Mouse (Mus musculus): ENCODE measurements at regions not wholly inside any gene's neighbourhood (a gene's known extent, or its start where the extent isn't known, plus 50 kb on each side); places are given as distances from the start of the nearest gene placed in this dataset.

GRCm38 (mm10) chr10:125749031-125749585, 216.9 kb upstream of the Lrig3 start:
- ATAC-seq (ENCODE audit: low FRiP score) (no peak), DNase-seq (ENCODE audit: low spot score, missing footprints) (peak; percentile 49)
- Histone ChIP-seq H3K27ac (ENCODE audit: low read depth, low read length) (no peak overlapping the region), H3K4me2 (no peak overlapping the region), H3K36me3 (ENCODE audit: control insufficient read depth, insufficient read depth, low read length) (no peaks in the 10 kb centered on the region), H3K9me3 (ENCODE audit: control insufficient read depth, low read length) (no peaks in the 10 kb centered on the region), H3K4me1 (ENCODE audit: control insufficient read depth, insufficient read depth, low read length) (no peaks in the 10 kb centered on the region), H3K4me3 (ENCODE audit: low read depth, low read length) (no peak overlapping the region), H3K27me3 (ENCODE audit: control insufficient read depth, insufficient read depth, low read length) (no peaks in the 10 kb centered on the region), H3K9ac (ENCODE audit: low read length) (no peak overlapping the region)
- WGBS: 75% methylated on average over 6 of the region's 6 CpGs

GRCm38 (mm10) chr10:125752506-125753218, 213.3 kb upstream of the Lrig3 start:
- H3K9ac ChIP-seq (ENCODE audit: low read length): no peak overlapping the region
- H3K4me1 ChIP-seq (ENCODE audit: control insufficient read depth, insufficient read depth, low read length): no peaks in the 10 kb centered on the region
- WGBS: 85% methylated on average over 10 of the region's 10 CpGs
- no peak overlapping the region for H3K4me3 ChIP-seq (ENCODE audit: low read depth, low read length)
- H3K36me3 ChIP-seq (ENCODE audit: control insufficient read depth, insufficient read depth, low read length): no peaks in the 10 kb centered on the region
- no peaks in the 10 kb centered on the region for H3K9me3 ChIP-seq (ENCODE audit: control insufficient read depth, low read length)
- no peak overlapping the region for H3K4me2 ChIP-seq
- ATAC-seq (ENCODE audit: low FRiP score): no peak
- no peak for DNase-seq (ENCODE audit: low spot score, missing footprints)
- no peaks in the 10 kb centered on the region for H3K27me3 ChIP-seq (ENCODE audit: control insufficient read depth, insufficient read depth, low read length)
- no peak overlapping the region for H3K27ac ChIP-seq (ENCODE audit: low read depth, low read length)

- peak; percentile 57 for DNase-seq (ENCODE audit: low spot score, missing footprints)
- Histone ChIP-seq H3K9me3 (ENCODE audit: control insufficient read depth, low read length) (no peaks in the 10 kb centered on the region; the same call in 1 of the 2 replicates), H3K4me3 (ENCODE audit: low read depth, low read length) (no peak overlapping the region), H3K4me2 (no peak overlapping the region), H3K27me3 (ENCODE audit: control insufficient read depth, insufficient read depth, low read length) (no peaks in the 10 kb centered on the region), H3K9ac (ENCODE audit: low read length) (no peak overlapping the region), H3K36me3 (ENCODE audit: control insufficient read depth, insufficient read depth, low read length) (no peaks in the 10 kb centered on the region), H3K27ac (ENCODE audit: low read depth, low read length) (no peak overlapping the region), H3K4me1 (ENCODE audit: control insufficient read depth, insufficient read depth, low read length) (no peaks in the 10 kb centered on the region)
- WGBS: 94% methylated on average over 3 of the region's 3 CpGs
- no peak for ATAC-seq (ENCODE audit: low FRiP score)
These were observed 206.8 kb upstream of the Lrig3 start for GRCm38 (mm10) chr10:125759171-125759570.

- no peaks in the 10 kb centered on the region for H3K4me1 ChIP-seq (ENCODE audit: control insufficient read depth, insufficient read depth, low read length)
- H3K4me3 ChIP-seq (ENCODE audit: low read depth, low read length): no peak overlapping the region
- no peak overlapping the region for H3K9ac ChIP-seq (ENCODE audit: low read length)
- no peaks in the 10 kb centered on the region for H3K36me3 ChIP-seq (ENCODE audit: control insufficient read depth, insufficient read depth, low read length)
- H3K4me2 ChIP-seq: no peak overlapping the region
- H3K27me3 ChIP-seq (ENCODE audit: control insufficient read depth, insufficient read depth, low read length): no peaks in the 10 kb centered on the region
- 84% methylated on average over 16 of the region's 16 CpGs for WGBS
- DNase-seq (ENCODE audit: low spot score, missing footprints): peak; percentile 49
- H3K27ac ChIP-seq (ENCODE audit: low read depth, low read length): no peak overlapping the region
- no peaks in the 10 kb centered on the region; the same call in 1 of the 2 replicates for H3K9me3 ChIP-seq (ENCODE audit: control insufficient read depth, low read length)
- ATAC-seq (ENCODE audit: low FRiP score): peak; percentile 69; the same call in 1 of the 2 replicates
These were observed 203.4 kb upstream of the Lrig3 start for GRCm38 (mm10) chr10:125762367-125763068.

- no peak overlapping the region for H3K9ac ChIP-seq (ENCODE audit: low read length)
- no peaks in the 10 kb centered on the region; the same call in 1 of the 2 replicates for H3K9me3 ChIP-seq (ENCODE audit: control insufficient read depth, low read length)
- DNase-seq (ENCODE audit: low spot score, missing footprints): peak; percentile 85
- no peak for ATAC-seq (ENCODE audit: low FRiP score)
- WGBS: 65% methylated on average over 10 of the region's 10 CpGs
- H3K27ac ChIP-seq (ENCODE audit: low read depth, low read length): no peak overlapping the region
- H3K4me2 ChIP-seq: no peak overlapping the region
- no peaks in the 10 kb centered on the region for H3K4me1 ChIP-seq (ENCODE audit: control insufficient read depth, insufficient read depth, low read length)
- H3K27me3 ChIP-seq (ENCODE audit: control insufficient read depth, insufficient read depth, low read length): no peaks in the 10 kb centered on the region
- H3K4me3 ChIP-seq (ENCODE audit: low read depth, low read length): no peak overlapping the region
- no peaks in the 10 kb centered on the region for H3K36me3 ChIP-seq (ENCODE audit: control insufficient read depth, insufficient read depth, low read length)
These were observed 201.4 kb upstream of the Lrig3 start for GRCm38 (mm10) chr10:125764402-125765102.

GRCm38 (mm10) chr10:125765103-125765820, 200.7 kb upstream of the Lrig3 start:
- no peak overlapping the region for H3K4me2 ChIP-seq
- H3K4me3 ChIP-seq (ENCODE audit: low read depth, low read length): no peak overlapping the region
- H3K36me3 ChIP-seq (ENCODE audit: control insufficient read depth, insufficient read depth, low read length): no peaks in the 10 kb centered on the region
- H3K27me3 ChIP-seq (ENCODE audit: control insufficient read depth, insufficient read depth, low read length): no peaks in the 10 kb centered on the region
- DNase-seq (ENCODE audit: low spot score, missing footprints) (peak; percentile 75), ATAC-seq (ENCODE audit: low FRiP score) (no peak)
- H3K27ac ChIP-seq (ENCODE audit: low read depth, low read length): no peak overlapping the region
- H3K9ac ChIP-seq (ENCODE audit: low read length): no peak overlapping the region
- WGBS: 82% methylated on average over 10 of the region's 10 CpGs
- H3K4me1 ChIP-seq (ENCODE audit: control insufficient read depth, insufficient read depth, low read length): no peaks in the 10 kb centered on the region
- no peaks in the 10 kb centered on the region; the same call in 1 of the 2 replicates for H3K9me3 ChIP-seq (ENCODE audit: control insufficient read depth, low read length)

- DNase-seq (ENCODE audit: low spot score, missing footprints) (peak; percentile 79), ATAC-seq (ENCODE audit: low FRiP score) (no peak)
- no peak overlapping the region for H3K4me2 ChIP-seq
- no peak overlapping the region for H3K4me3 ChIP-seq (ENCODE audit: low read depth, low read length)
- no peaks in the 10 kb centered on the region; the same call in 1 of the 2 replicates for H3K4me1 ChIP-seq (ENCODE audit: control insufficient read depth, insufficient read depth, low read length)
- H3K36me3 ChIP-seq (ENCODE audit: control insufficient read depth, insufficient read depth, low read length): no peaks in the 10 kb centered on the region
- 74% methylated on average over 3 of the region's 3 CpGs for WGBS
- no peaks in the 10 kb centered on the region for H3K9me3 ChIP-seq (ENCODE audit: control insufficient read depth, low read length)
- no peak overlapping the region for H3K9ac ChIP-seq (ENCODE audit: low read length)
- H3K27me3 ChIP-seq (ENCODE audit: control insufficient read depth, insufficient read depth, low read length): no peaks in the 10 kb centered on the region
- H3K27ac ChIP-seq (ENCODE audit: low read depth, low read length): no peak overlapping the region
These were observed 197.7 kb upstream of the Lrig3 start for GRCm38 (mm10) chr10:125768281-125768680.

GRCm38 (mm10) chr10:125773541-125773940, 192.4 kb upstream of the Lrig3 start:
- H3K4me3 ChIP-seq (ENCODE audit: low read depth, low read length): no peak overlapping the region
- no peaks in the 10 kb centered on the region for H3K36me3 ChIP-seq (ENCODE audit: control insufficient read depth, insufficient read depth, low read length)
- no peak overlapping the region for H3K27ac ChIP-seq (ENCODE audit: low read depth, low read length)
- ATAC-seq (ENCODE audit: low FRiP score) (no peak), DNase-seq (ENCODE audit: low spot score, missing footprints) (peak; percentile 59)
- H3K9me3 ChIP-seq (ENCODE audit: control insufficient read depth, low read length): no peaks in the 10 kb centered on the region
- 78% methylated on average over 7 of the region's 7 CpGs for WGBS
- no peaks in the 10 kb centered on the region; the same call in 1 of the 2 replicates for H3K4me1 ChIP-seq (ENCODE audit: control insufficient read depth, insufficient read depth, low read length)
- H3K9ac ChIP-seq (ENCODE audit: low read length): no peak overlapping the region
- H3K4me2 ChIP-seq: no peak overlapping the region
- H3K27me3 ChIP-seq (ENCODE audit: control insufficient read depth, insufficient read depth, low read length): no peaks in the 10 kb centered on the region

All from midbrain, embryonic 11.5 days (tissue).